Mouse (Mus musculus) small intestine, adult 2 months (tissue): ENCODE results near the gene Boc.

Experiments used
- CTCF ChIP-seq: fragments of 200-500 bp; IDR thresholded peaks from 2 replicates; pipeline ENCODE4 v1.5.1; 2012; ENCODE audit warnings: low read depth, mild to moderate bottlenecking, control low read depth, inconsistent platforms, low read length, moderate library complexity, mixed read lengths; ENCODE audit not compliant: insufficient replicate concordance, insufficient read length; ENCODE audit errors: extremely low read depth
- POLR2A ChIP-seq: fragments of 200-500 bp; IDR thresholded peaks from 2 replicates; pipeline ENCODE4 v1.6.1; 2012; ENCODE audit warnings: low read depth, mild to moderate bottlenecking, control low read depth, inconsistent platforms, low read length, moderate library complexity

- TF ChIP-seq POLR2A, result peak; percentile 42; the same call in 1 of the 2 replicates
- no peak for TF ChIP-seq CTCF
Observed at GRCm38 (mm10) chr16:44558471-44559329, at the start of gene Boc.
